Mouse (Mus musculus): ENCODE measurements at regions not wholly inside any gene's neighbourhood (a gene's known extent, or its start where the extent isn't known, plus 50 kb on each side); places are given as distances from the start of the nearest gene placed in this dataset. TPM values are rescaled to one million over a fixed set of nuclear protein-coding genes. Genes with fewer than 3 reads are reported as not detected.

DNA sequence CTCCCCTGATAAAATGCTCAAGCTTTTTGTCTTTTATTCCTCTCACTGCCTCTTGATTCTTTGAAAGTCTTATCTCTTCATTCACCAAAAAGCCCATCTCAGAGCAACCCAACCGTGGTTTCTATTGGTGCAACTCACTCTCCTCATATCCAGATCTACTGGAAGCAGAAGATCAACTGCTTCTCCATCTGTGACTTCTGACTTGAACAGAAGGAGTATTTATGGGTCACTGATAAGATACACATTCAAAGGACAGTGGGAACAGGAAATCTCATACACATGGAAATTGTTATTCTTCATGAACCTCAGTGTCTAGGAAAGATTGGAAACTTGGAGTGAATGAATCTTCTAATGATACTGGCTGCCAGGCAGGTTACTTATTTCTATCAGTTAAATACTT lies 846.6 kb downstream of the Tlr4 start:
- WGBS, result 67% methylated on average over 1 of the region's 1 CpGs
- Histone ChIP-seq H3K9ac (replicated peaks; ENCODE audit: low read length, poor library complexity, severe bottlenecking) (no peak overlapping the region), H3K4me3 (ENCODE audit: low read depth, low read length) (no peak overlapping the region), H3K27me3 (ENCODE audit: insufficient read depth, low read length) (no peaks in the 10 kb centered on the region), H3K27ac (ENCODE audit: low read depth, low read length) (no peak overlapping the region), H3K36me3 (ENCODE audit: insufficient read depth, low read length) (no peaks in the 10 kb centered on the region), H3K4me2 (ENCODE audit: low read depth, low read length, poor library complexity, severe bottlenecking) (no peak overlapping the region), H3K9me3 (ENCODE audit: low read length) (no peaks in the 10 kb centered on the region), H3K4me1 (ENCODE audit: insufficient read depth, low read length) (no peaks in the 10 kb centered on the region)
- DNase-seq (ENCODE audit: low spot score) (no peak), ATAC-seq (ENCODE audit: low FRiP score) (no peak)
- TF ChIP-seq CTCF (IDR thresholded peaks at IDR 0.05), result no peak

- Histone ChIP-seq H3K9me3 (ENCODE audit: low read length) (no peaks in the 10 kb centered on the region), H3K9ac (replicated peaks; ENCODE audit: low read length, poor library complexity, severe bottlenecking) (no peak overlapping the region), H3K4me1 (ENCODE audit: insufficient read depth, low read length) (no peaks in the 10 kb centered on the region), H3K4me3 (ENCODE audit: low read depth, low read length) (no peak overlapping the region), H3K27ac (ENCODE audit: low read depth, low read length) (no peak overlapping the region), H3K36me3 (ENCODE audit: insufficient read depth, low read length) (no peaks in the 10 kb centered on the region), H3K4me2 (ENCODE audit: low read depth, low read length, poor library complexity, severe bottlenecking) (no peak overlapping the region), H3K27me3 (ENCODE audit: insufficient read depth, low read length) (no peaks in the 10 kb centered on the region)
- ATAC-seq (ENCODE audit: low FRiP score) (no peak), DNase-seq (ENCODE audit: low spot score) (peak; percentile 1)
- TF ChIP-seq CTCF (IDR thresholded peaks at IDR 0.05), result no peak
- WGBS, result 81% methylated on average over 1 of the region's 1 CpGs
Observed at GRCm38 (mm10) chr4:67677589-67677988, 850.2 kb downstream of the Tlr4 start.

DNA sequence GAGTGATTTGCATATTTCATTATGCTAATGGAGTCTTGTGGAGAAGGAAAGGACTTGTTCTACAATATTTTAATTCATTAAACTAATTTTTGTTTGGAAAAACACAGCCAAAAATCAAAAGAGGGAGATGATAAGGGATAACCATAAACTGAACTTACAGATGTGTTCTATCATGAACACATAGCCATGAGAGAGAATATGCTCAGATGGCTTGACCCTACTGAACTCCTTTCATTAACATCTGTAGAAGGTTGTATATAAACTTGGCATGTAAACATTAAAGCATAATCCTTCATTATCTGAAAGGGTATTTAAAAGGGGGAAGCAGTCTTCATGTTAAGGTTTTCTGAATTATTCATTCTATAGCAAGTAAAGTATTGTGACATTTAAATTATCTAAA lies 871.1 kb downstream of the Tlr4 start:
- Histone ChIP-seq H3K27ac (ENCODE audit: low read depth, low read length) (no peak overlapping the region), H3K4me3 (ENCODE audit: low read depth, low read length) (no peak overlapping the region), H3K9ac (replicated peaks; ENCODE audit: low read length, poor library complexity, severe bottlenecking) (no peak overlapping the region), H3K9me3 (ENCODE audit: low read length) (no peaks in the 10 kb centered on the region), H3K27me3 (ENCODE audit: insufficient read depth, low read length) (no peaks in the 10 kb centered on the region), H3K36me3 (ENCODE audit: insufficient read depth, low read length) (no peaks in the 10 kb centered on the region), H3K4me2 (ENCODE audit: low read depth, low read length, poor library complexity, severe bottlenecking) (no peak overlapping the region), H3K4me1 (ENCODE audit: insufficient read depth, low read length) (no peaks in the 10 kb centered on the region)
- ATAC-seq (ENCODE audit: low FRiP score) (no peak), DNase-seq (ENCODE audit: low spot score) (no peak)
- no peak for TF ChIP-seq CTCF (IDR thresholded peaks at IDR 0.05)

Small RNA genes in the stretch of these regions (microRNA-seq; reads per million reads assigned to microRNA genes)
- gene Gm44497 (ENCODE audit: borderline number of aligned reads), result not detected

All from midbrain, postnatal 0 days (tissue).